In genomic region chr8:111033482-111034215, GRCm38 (mm10) we compare ENCODE assay signal across 8 mouse cellular contexts. TPM values are rescaled to one million over a fixed set of nuclear protein-coding genes. Genes with fewer than 3 reads are reported as not detected.
DNase-seq lines count a peak whose midpoint lies in the region; ATAC-seq and TF ChIP-seq lines count a peak whose summit lies in the region.

No protein-coding gene starts in this region.

- H3K9me3 ChIP-seq in embryonic facial prominence, embryonic 15.5 days (replicated peaks), result no peaks in the 10 kb centered on the region
- H3K9me3 ChIP-seq in limb, embryonic 14.5 days (ENCODE audit: control insufficient read depth, low read length), result no peaks in the 10 kb centered on the region
- H3K9me3 ChIP-seq in midbrain, postnatal 0 days (ENCODE audit: low read length), result no peaks in the 10 kb centered on the region

- TF ChIP-seq CTCF in bone marrow, adult 2 months (IDR thresholded peaks at IDR 0.05; ENCODE audit: control insufficient read depth, insufficient read depth, low read length), result no peak
- TF ChIP-seq CTCF in midbrain, postnatal 0 days (IDR thresholded peaks at IDR 0.05), result no peak

- peak overlapping the region; percentile 58 for H3K9ac ChIP-seq in embryonic facial prominence, embryonic 15.5 days
- H3K9ac ChIP-seq in limb, embryonic 14.5 days (ENCODE audit: low read depth, low read length, severe bottlenecking), result peak overlapping the region; percentile 73
- H3K9ac ChIP-seq in midbrain, postnatal 0 days (replicated peaks; ENCODE audit: low read length, poor library complexity, severe bottlenecking), result peak overlapping the region; percentile 86

- 11% methylated on average over 37 of the region's 37 CpGs for WGBS in bone marrow, adult 2 months
- 5% methylated on average over 37 of the region's 37 CpGs for WGBS in embryonic facial prominence, embryonic 15.5 days
- WGBS in limb, embryonic 14.5 days, result 6% methylated on average over 37 of the region's 37 CpGs
- 6% methylated on average over 36 of the region's 37 CpGs for WGBS in midbrain, postnatal 0 days

- H3K27ac ChIP-seq in bone marrow, adult 2 months (ENCODE audit: control insufficient read depth, insufficient read depth, low read depth, low read length, poor library complexity), result peak overlapping the region; percentile 65
- H3K27ac ChIP-seq in embryonic facial prominence, embryonic 15.5 days (replicated peaks), result peak overlapping the region; percentile 81
- H3K27ac ChIP-seq in limb, embryonic 14.5 days (replicated peaks; ENCODE audit: low read depth, low read length), result peak overlapping the region; percentile 69
- peak overlapping the region; percentile 90 for H3K27ac ChIP-seq in midbrain, postnatal 0 days (ENCODE audit: low read depth, low read length)

- peak; percentile 95 for ATAC-seq in embryonic facial prominence, embryonic 15.5 days (ENCODE audit: insufficient number of reproducible peaks, low FRiP score, low TSS enrichment, low read depth)
- ATAC-seq in limb, embryonic 14.5 days (ENCODE audit: low FRiP score, low read depth), result peak; percentile 100
- peak; percentile 99 for ATAC-seq in midbrain, postnatal 0 days (ENCODE audit: low FRiP score)

- no peaks in the 10 kb centered on the region for H3K27me3 ChIP-seq in embryonic facial prominence, embryonic 15.5 days
- no peaks in the 10 kb centered on the region for H3K27me3 ChIP-seq in limb, embryonic 14.5 days (ENCODE audit: control insufficient read depth, insufficient read depth, low read length)
- H3K27me3 ChIP-seq in midbrain, postnatal 0 days (ENCODE audit: insufficient read depth, low read length), result 0 out of 2 replicates have a peak, but pooled peaks cover 7% of the 10 kb centered on the region

- peaks cover 7% of the 10 kb centered on the region; the same call in 1 of the 2 replicates for H3K36me3 ChIP-seq in embryonic facial prominence, embryonic 15.5 days
- peaks cover 18% of the 10 kb centered on the region for H3K36me3 ChIP-seq in limb, embryonic 14.5 days (ENCODE audit: control insufficient read depth, insufficient read depth, low read length)
- H3K36me3 ChIP-seq in midbrain, postnatal 0 days (ENCODE audit: insufficient read depth, low read length), result peaks cover 10% of the 10 kb centered on the region

- peak; percentile 24; the same call in 1 of the 2 replicates for TF ChIP-seq POLR2A in bone marrow, adult 2 months (IDR thresholded peaks at IDR 0.05; ENCODE audit: borderline replicate concordance, control insufficient read depth, low read depth, low read length)
- TF ChIP-seq POLR2A in limb, embryonic 14.5 days (IDR thresholded peaks at IDR 0.05; ENCODE audit: borderline replicate concordance, extremely low read depth, insufficient read depth, insufficient read length), result no peak

- no peaks in the 10 kb centered on the region; the same call in 1 of the 2 replicates for H3K4me1 ChIP-seq in bone marrow, adult 2 months (ENCODE audit: control insufficient read depth, insufficient read depth, low read length)
- H3K4me1 ChIP-seq in embryonic facial prominence, embryonic 15.5 days, result peaks cover 21% of the 10 kb centered on the region
- peaks cover 10% of the 10 kb centered on the region for H3K4me1 ChIP-seq in limb, embryonic 14.5 days (ENCODE audit: control insufficient read depth, insufficient read depth, low read length)
- H3K4me1 ChIP-seq in midbrain, postnatal 0 days (ENCODE audit: insufficient read depth, low read length), result no peaks in the 10 kb centered on the region

- H3K4me2 ChIP-seq in embryonic facial prominence, embryonic 15.5 days (replicated peaks), result peak overlapping the region; percentile 68
- peak overlapping the region; percentile 69 for H3K4me2 ChIP-seq in limb, embryonic 14.5 days (replicated peaks; ENCODE audit: low read depth, low read length, severe bottlenecking)
- peak overlapping the region; percentile 64 for H3K4me2 ChIP-seq in midbrain, postnatal 0 days (ENCODE audit: low read depth, low read length, poor library complexity, severe bottlenecking)

- peak; percentile 100 for DNase-seq in 416B (ENCODE audit: low read depth)
- peak; percentile 100 for DNase-seq in heart, adult 8-10 months (ENCODE audit: low spot score)
- peak; percentile 100 for DNase-seq in kidney, adult 9 months
- peak; percentile 100 for DNase-seq in limb, embryonic 14.5 days (ENCODE audit: low spot score)
- peak; percentile 100 for DNase-seq in midbrain, postnatal 0 days (ENCODE audit: low spot score)
- DNase-seq in spleen, postnatal 14 days (ENCODE audit: low spot score in 2 of 2), result peak; percentile 84 to 93

- H3K4me3 ChIP-seq in bone marrow, adult 2 months (replicated peaks; ENCODE audit: control insufficient read depth, low read depth, low read length), result peak overlapping the region; percentile 96
- peak overlapping the region; percentile 83 for H3K4me3 ChIP-seq in embryonic facial prominence, embryonic 15.5 days (replicated peaks)
- peak overlapping the region; percentile 75 for H3K4me3 ChIP-seq in limb, embryonic 14.5 days (replicated peaks; ENCODE audit: low read length)
- peak overlapping the region; percentile 71 for H3K4me3 ChIP-seq in midbrain, postnatal 0 days (ENCODE audit: low read depth, low read length)

RNA-seq across cellular contexts. Expression of gene Aars, which starts 0.7 kb away (rescaled TPM):
- 31.6 and 48.3 TPM in 2 replicates for polyA plus RNA-seq in bone marrow, adult 2 months (2011; ENCODE audit: insufficient read depth, insufficient read length, low replicate concordance, missing spikeins)
- polyA plus RNA-seq in embryonic facial prominence, embryonic 15.5 days (2015; fragmentation: Nextera tagmentation; extraction: Ambion mirVana), result 46.8 and 58.1 TPM in 2 replicates
- 10 to 100 TPM; 32.2 to 33.5 (median 33.0) TPM for total RNA-seq in heart, adult 8-10 months (2022)
- 41.7 and 46.9 TPM in 2 replicates for polyA plus RNA-seq in limb, embryonic 14.5 days (2012; rRNA removed)
- polyA plus RNA-seq in limb, embryonic 14.5 days (2014; fragmentation: Nextera tagmentation; extraction: Ambion mirVana), result 50.5 and 52.1 TPM in 2 replicates
- 110 and 111 TPM in 2 replicates for total RNA-seq in midbrain, postnatal 0 days (2014; rRNA removed)
- polyA plus RNA-seq in midbrain, postnatal 0 days (2015; fragmentation: Nextera tagmentation; extraction: Ambion mirVana), result 86.8 and 91.9 TPM in 2 replicates

RNA-seq across cellular contexts. Expression of gene Ddx19b, which starts 2.1 kb away (rescaled TPM):
- 1.8 and 3.4 TPM in 2 replicates for polyA plus RNA-seq in bone marrow, adult 2 months (2011; ENCODE audit: insufficient read depth, insufficient read length, low replicate concordance, missing spikeins)
- 5.3 and 6.0 TPM in 2 replicates for polyA plus RNA-seq in embryonic facial prominence, embryonic 15.5 days (2015; fragmentation: Nextera tagmentation; extraction: Ambion mirVana)
- 10 to 100 TPM in 3 of 4 experiments, 1 to 10 TPM in 1; 9.8 to 11.9 (median 10.9) TPM for total RNA-seq in heart, adult 8-10 months (2022)
- polyA plus RNA-seq in limb, embryonic 14.5 days (2012; rRNA removed), result 5.8 and 5.9 TPM in 2 replicates
- 4.0 and 5.5 TPM in 2 replicates for polyA plus RNA-seq in limb, embryonic 14.5 days (2014; fragmentation: Nextera tagmentation; extraction: Ambion mirVana)
- 11.0 and 14.7 TPM in 2 replicates for total RNA-seq in midbrain, postnatal 0 days (2014; rRNA removed)
- polyA plus RNA-seq in midbrain, postnatal 0 days (2015; fragmentation: Nextera tagmentation; extraction: Ambion mirVana), result 5.0 and 5.2 TPM in 2 replicates

RNA-seq across cellular contexts. Expression of gene Exosc6, which starts 22.5 kb away (rescaled TPM):
- not detected in 2 replicates for polyA plus RNA-seq in bone marrow, adult 2 months (2011; ENCODE audit: insufficient read depth, insufficient read length, low replicate concordance, missing spikeins)
- polyA plus RNA-seq in embryonic facial prominence, embryonic 15.5 days (2015; fragmentation: Nextera tagmentation; extraction: Ambion mirVana), result 16.4 and 17.3 TPM in 2 replicates
- not detected for total RNA-seq in heart, adult 8-10 months (2022)
- 6.2 and 8.8 TPM in 2 replicates for polyA plus RNA-seq in limb, embryonic 14.5 days (2012; rRNA removed)
- 18.3 and 22.6 TPM in 2 replicates for polyA plus RNA-seq in limb, embryonic 14.5 days (2014; fragmentation: Nextera tagmentation; extraction: Ambion mirVana)
- not detected in 2 replicates for total RNA-seq in midbrain, postnatal 0 days (2014; rRNA removed)
- not detected in 2 replicates for polyA plus RNA-seq in midbrain, postnatal 0 days (2015; fragmentation: Nextera tagmentation; extraction: Ambion mirVana)

RNA-seq across cellular contexts. Expression of gene Ddx19a, which starts 36.0 kb away (rescaled TPM):
- 13.5 and 17.3 TPM in 2 replicates for polyA plus RNA-seq in bone marrow, adult 2 months (2011; ENCODE audit: insufficient read depth, insufficient read length, low replicate concordance, missing spikeins)
- polyA plus RNA-seq in embryonic facial prominence, embryonic 15.5 days (2015; fragmentation: Nextera tagmentation; extraction: Ambion mirVana), result 13.7 and 15.7 TPM in 2 replicates
- 10 to 100 TPM; 30.7 to 37.3 (median 35.3) TPM for total RNA-seq in heart, adult 8-10 months (2022)
- 55.6 and 57.8 TPM in 2 replicates for polyA plus RNA-seq in limb, embryonic 14.5 days (2012; rRNA removed)
- polyA plus RNA-seq in limb, embryonic 14.5 days (2014; fragmentation: Nextera tagmentation; extraction: Ambion mirVana), result 18.0 and 19.5 TPM in 2 replicates
- 31.6 and 32.5 TPM in 2 replicates for total RNA-seq in midbrain, postnatal 0 days (2014; rRNA removed)
- polyA plus RNA-seq in midbrain, postnatal 0 days (2015; fragmentation: Nextera tagmentation; extraction: Ambion mirVana), result 12.3 and 13.4 TPM in 2 replicates

RNA-seq across cellular contexts. Expression of gene Clec18a, which starts 58.6 kb away (rescaled TPM):
- not detected in 2 replicates for polyA plus RNA-seq in bone marrow, adult 2 months (2011; ENCODE audit: insufficient read depth, insufficient read length, low replicate concordance, missing spikeins)
- 0.09 TPM in 1 of 2 replicates, not detected in the other for polyA plus RNA-seq in embryonic facial prominence, embryonic 15.5 days (2015; fragmentation: Nextera tagmentation; extraction: Ambion mirVana)
- 1 to 10 TPM in 3 of 4 experiments, under 1 TPM in 1; 0.98 to 2.3 (median 1.3) TPM for total RNA-seq in heart, adult 8-10 months (2022)
- 0.04 and 0.06 TPM in 2 replicates for polyA plus RNA-seq in limb, embryonic 14.5 days (2012; rRNA removed)
- polyA plus RNA-seq in limb, embryonic 14.5 days (2014; fragmentation: Nextera tagmentation; extraction: Ambion mirVana), result not detected in 2 replicates
- not detected in 2 replicates for total RNA-seq in midbrain, postnatal 0 days (2014; rRNA removed)
- 0.10 and 0.39 TPM in 2 replicates for polyA plus RNA-seq in midbrain, postnatal 0 days (2015; fragmentation: Nextera tagmentation; extraction: Ambion mirVana)

Comparison
In these comparisons a context has a peak if more than half of its experiments do, and no peak if none do; other contexts are left out.
1. Peak in every context shown above with its lines: DNase-seq, ATAC-seq, H3K4me3 ChIP-seq and H3K27ac ChIP-seq.